Mouse (Mus musculus) olfactory bulb, adult 2 months (tissue): ENCODE measurements around the gene Hectd4. TPM values are rescaled to one million over a fixed set of nuclear protein-coding genes. Genes with fewer than 3 reads are reported as not detected.

Experiments
- H3K27ac ChIP-seq: fragments of 200-500 bp; 2 replicates; pipeline ENCODE4 v1.5.1; 2012; ENCODE audit warnings: low read depth, low read length; ENCODE audit not compliant: insufficient read depth
- H3K4me1 ChIP-seq: fragments of 200-500 bp; 2 replicates; pipeline ENCODE4 v1.6.1; 2012; ENCODE audit warnings: low read length; ENCODE audit not compliant: control insufficient read depth, insufficient read depth
- H3K4me3 ChIP-seq: fragments of 200-500 bp; 2 replicates; pipeline ENCODE4 v1.5.1; 2012; ENCODE audit warnings: mild to moderate bottlenecking, low read depth, low read length, moderate library complexity; ENCODE audit not compliant: insufficient read depth
- CTCF ChIP-seq: fragments of 200-500 bp; IDR thresholded peaks from 2 replicates; pipeline ENCODE4 v1.5.1; 2012; ENCODE audit warnings: low read depth, mild to moderate bottlenecking, low read length, moderate library complexity; ENCODE audit not compliant: insufficient read depth
- POLR2A ChIP-seq: fragments of 200-500 bp; IDR thresholded peaks from 2 replicates; pipeline ENCODE4 v1.6.1; 2012; ENCODE audit warnings: mild to moderate bottlenecking, low read depth, low read length, moderate library complexity; ENCODE audit not compliant: insufficient read depth
- WGBS: fragments of 180-500 bp; shearing (Covaris S2); methylation state at CpG from one replicate; pipeline ENCODE4 v1.1.7; 2018; 5-methylcytosine and 5-hydroxymethylcytosine counted together
- polyA plus RNA-seq: library from polyadenylated mRNA; stranded (reverse); fragments of >200 nt; gene quantifications from 2 replicates; pipeline ENCODE4 v1.2.4, GENCODE M21; 2012; ENCODE audit warnings: low replicate concordance; ENCODE audit not compliant: missing spikeins, insufficient read depth, insufficient read length

Hectd4 gene
- polyA plus RNA-seq, 1 experiment = not detected

GRCm38 (mm10) chr5:121329333-121330058 lies 109.5 kb downstream of the Hectd4 start:
- Histone ChIP-seq H3K4me1 (peaks cover 13% of the 10 kb centered on the region), H3K4me3 (peak overlapping the region; percentile 45), H3K27ac (peak overlapping the region; percentile 82)
- WGBS = 54% methylated on average over 11 of the region's 11 CpGs
- TF ChIP-seq POLR2A (no peak), CTCF (no peak)

- Histone ChIP-seq H3K4me3 (peak overlapping the region; percentile 45), H3K27ac (peak overlapping the region; percentile 96), H3K4me1 (peaks cover 13% of the 10 kb centered on the region)
- WGBS = 62% methylated on average over 16 of the region's 19 CpGs
Measured at GRCm38 (mm10) chr5:121330154-121330816, 110.3 kb downstream of the Hectd4 start.

- WGBS = 93% methylated on average over 10 of the region's 10 CpGs
- H3K4me1 ChIP-seq = peaks cover 13% of the 10 kb centered on the region
- TF ChIP-seq CTCF (no peak), POLR2A (no peak)
- no peak overlapping the region for H3K27ac ChIP-seq
- H3K4me3 ChIP-seq = no peak overlapping the region
Measured at GRCm38 (mm10) chr5:121331731-121332130, 111.7 kb downstream of the Hectd4 start.

GRCm38 (mm10) chr5:121333976-121334375 lies 114.0 kb downstream of the Hectd4 start:
- no peak overlapping the region for H3K4me3 ChIP-seq
- WGBS = 95% methylated on average over 9 of the region's 9 CpGs
- H3K27ac ChIP-seq = no peak overlapping the region
- TF ChIP-seq CTCF = no peak
- TF ChIP-seq POLR2A = no peak
- peaks cover 7% of the 10 kb centered on the region for H3K4me1 ChIP-seq

- Histone ChIP-seq H3K4me3 (no peak overlapping the region), H3K4me1 (peaks cover 6% of the 10 kb centered on the region), H3K27ac (no peak overlapping the region)
- no peak for TF ChIP-seq POLR2A
- no peak for TF ChIP-seq CTCF
- 87% methylated on average over 5 of the region's 5 CpGs for WGBS
Measured at GRCm38 (mm10) chr5:121334454-121334853, 114.4 kb downstream of the Hectd4 start.

- H3K4me1 ChIP-seq = peaks cover 5% of the 10 kb centered on the region
- no peak overlapping the region for H3K4me3 ChIP-seq
- no peak for TF ChIP-seq CTCF
- no peak for TF ChIP-seq POLR2A
- H3K27ac ChIP-seq = no peak overlapping the region
- 95% methylated on average over 4 of the region's 4 CpGs for WGBS
Measured at GRCm38 (mm10) chr5:121335426-121335825, 115.4 kb downstream of the Hectd4 start.

- H3K4me1 ChIP-seq = peaks cover 4% of the 10 kb centered on the region
- no peak overlapping the region for H3K4me3 ChIP-seq
- no peak overlapping the region for H3K27ac ChIP-seq
- TF ChIP-seq CTCF = no peak
- TF ChIP-seq POLR2A = no peak
- 65% methylated on average over 3 of the region's 3 CpGs for WGBS
Measured at GRCm38 (mm10) chr5:121336009-121336408, 116.0 kb downstream of the Hectd4 start.

GRCm38 (mm10) chr5:121336776-121337175 lies 116.8 kb downstream of the Hectd4 start:
- peaks cover 6% of the 10 kb centered on the region for H3K4me1 ChIP-seq
- 84% methylated on average over 6 of the region's 6 CpGs for WGBS
- no peak for TF ChIP-seq CTCF
- no peak for TF ChIP-seq POLR2A
- H3K4me3 ChIP-seq = no peak overlapping the region
- no peak overlapping the region for H3K27ac ChIP-seq

GRCm38 (mm10) chr5:121339507-121340230 lies 119.7 kb downstream of the Hectd4 start:
- WGBS = 80% methylated on average over 7 of the region's 7 CpGs
- TF ChIP-seq POLR2A (no peak), CTCF (no peak)
- 0 out of 2 replicates have a peak overlapping the region, but pooled peaks have one; percentile 12 for H3K27ac ChIP-seq
- no peak overlapping the region for H3K4me3 ChIP-seq
- peaks cover 20% of the 10 kb centered on the region for H3K4me1 ChIP-seq
